Mouse (Mus musculus) heart, adult 9 months (tissue): ENCODE results near the gene Gm266.

ENCODE experiments used
- DNase-seq, 2 experiments: peaks; one replicate each; pipeline ENCODE4 v3.0.0; 2022; ENCODE audit warnings: low spot score in 2 of 2

Gm266 gene

GRCm38 (mm10) chr12:111503063-111503567, 17.5 kb upstream of the Gm266 start:
- no peak for DNase-seq

GRCm38 (mm10) chr12:111500725-111501124, 15.1 kb upstream of the Gm266 start:
- no peak for DNase-seq

- no peak for DNase-seq
Measured at GRCm38 (mm10) chr12:111499617-111500016, 14.0 kb upstream of the Gm266 start.

- no peak for DNase-seq
Measured at GRCm38 (mm10) chr12:111497076-111497475, 11.5 kb upstream of the Gm266 start.

- no peak for DNase-seq
Measured at GRCm38 (mm10) chr12:111494931-111495330, 9.3 kb upstream of the Gm266 start.

GRCm38 (mm10) chr12:111489261-111489865, 3.7 kb upstream of the Gm266 start:
- DNase-seq: no peak

GRCm38 (mm10) chr12:111486455-111486854, 832 bp upstream of the Gm266 start:
- DNase-seq: no peak

GRCm38 (mm10) chr12:111485046-111485651, 474 bp downstream of the Gm266 start:
- DNase-seq: no peak

GRCm38 (mm10) chr12:111479917-111480316, 5.7 kb downstream of the Gm266 start:
- no peak for DNase-seq

GRCm38 (mm10) chr12:111478924-111479323, 6.7 kb downstream of the Gm266 start:
- no peak for DNase-seq

GRCm38 (mm10) chr12:111474893-111475643, 10.6 kb downstream of the Gm266 start:
- peak; percentile 78 to 88 for DNase-seq

- no peak for DNase-seq
Measured at GRCm38 (mm10) chr12:111474384-111474783, 11.2 kb downstream of the Gm266 start.

- DNase-seq: no peak
Measured at GRCm38 (mm10) chr12:111472886-111473285, 12.7 kb downstream of the Gm266 start.

- DNase-seq: no peak
Measured at GRCm38 (mm10) chr12:111471721-111472120, 13.9 kb downstream of the Gm266 start.

- no peak for DNase-seq
Measured at GRCm38 (mm10) chr12:111471119-111471518, 14.5 kb downstream of the Gm266 start.

- peak in 1 of 2 experiments; percentile 55 for DNase-seq
Measured at GRCm38 (mm10) chr12:111469507-111469906, 16.1 kb downstream of the Gm266 start.

- no peak for DNase-seq
Measured at GRCm38 (mm10) chr12:111468206-111468605, 17.4 kb downstream of the Gm266 start.

- DNase-seq: no peak
Measured at GRCm38 (mm10) chr12:111466369-111466768, 19.3 kb downstream of the Gm266 start.

GRCm38 (mm10) chr12:111463570-111463969, 22.1 kb downstream of the Gm266 start:
- no peak for DNase-seq

- DNase-seq: no peak
Measured at GRCm38 (mm10) chr12:111457742-111458141, 27.9 kb downstream of the Gm266 start.

- no peak for DNase-seq
Measured at GRCm38 (mm10) chr12:111455860-111456259, 29.8 kb downstream of the Gm266 start.

- DNase-seq: peak; percentile 63 to 69
Measured at GRCm38 (mm10) chr12:111455311-111455846, 30.2 kb downstream of the Gm266 start.
